In genomic region chr1:86394246-86394645, GRCm38 (mm10) we compare ENCODE assay signal across 41 mouse cellular contexts. TPM values are rescaled to one million over a fixed set of nuclear protein-coding genes. Genes with fewer than 3 reads are reported as not detected.
DNase-seq lines count a peak whose midpoint lies in the region; ATAC-seq and TF ChIP-seq lines count a peak whose summit lies in the region.
"Had no signal": no experiment of that assay in that cellular context is flagged by ENCODE, and none has a peak within 500 bp of the region (broad histone marks: within the 10 kb centered on the region; RNA-seq: fewer than 3 reads in every experiment).

No protein-coding gene starts in this region.

- no peak overlapping the region for H3K4me2 ChIP-seq in liver, embryonic 11.5 days
- no peak overlapping the region for H3K4me2 ChIP-seq in intestine, embryonic 15.5 days (replicated peaks)
- H3K4me2 ChIP-seq: heart, embryonic 11.5 days; hindbrain, embryonic 12.5 days; liver, embryonic 15.5 days; lung, embryonic 15.5 days; midbrain, embryonic 11.5 days; neural tube, embryonic 12.5 days had no signal

- no peak overlapping the region for H3K9ac ChIP-seq in liver, adult 2 months (ENCODE audit: low read depth, low read length)
- H3K9ac ChIP-seq in liver, embryonic 11.5 days (ENCODE audit: low read depth, low read length) = no peak overlapping the region
- no peak overlapping the region for H3K9ac ChIP-seq in intestine, embryonic 15.5 days
- H3K9ac ChIP-seq: hindbrain, embryonic 12.5 days; liver, embryonic 15.5 days; lung, embryonic 15.5 days; neural tube, embryonic 12.5 days had no signal

- H3K79me2 ChIP-seq in liver, adult 2 months (ENCODE audit: control insufficient read depth, insufficient read depth, low read length) = no peaks in the 10 kb centered on the region

- H3K4me1 ChIP-seq in liver, adult 2 months (ENCODE audit: control insufficient read depth, insufficient read depth, low read length) = no peaks in the 10 kb centered on the region
- H3K4me1 ChIP-seq in liver, embryonic 11.5 days (replicated peaks; ENCODE audit: control insufficient read depth, insufficient read depth, low read length) = no peaks in the 10 kb centered on the region
- H3K4me1 ChIP-seq in intestine, embryonic 15.5 days (replicated peaks) = peaks cover 2% of the 10 kb centered on the region; the same call in 1 of the 2 replicates
- H3K4me1 ChIP-seq: hindbrain, embryonic 12.5 days; lung, embryonic 15.5 days; neural tube, embryonic 12.5 days had no signal

- no peak overlapping the region for H3K27ac ChIP-seq in liver, adult 2 months (replicated peaks; ENCODE audit: insufficient read depth, low read depth, low read length)
- H3K27ac ChIP-seq in liver, embryonic 11.5 days (ENCODE audit: low read depth, low read length) = no peak overlapping the region
- H3K27ac ChIP-seq in intestine, embryonic 15.5 days = no peak overlapping the region
- H3K27ac ChIP-seq: gastrocnemius, adult 2 months; hindbrain, embryonic 12.5 days; hindbrain, postnatal 0 days; layer of hippocampus, adult 2 months; left cerebral cortex, adult 2 months; liver, embryonic 15.5 days; lung, embryonic 15.5 days; neural tube, embryonic 12.5 days had no signal

- no peak for ATAC-seq in liver, embryonic 11.5 days (replicated peaks; ENCODE audit: low FRiP score)
- ATAC-seq in intestine, embryonic 15.5 days = no peak
- ATAC-seq: forebrain, embryonic 16.5 days; hindbrain, postnatal 0 days; midbrain, embryonic 16.5 days had no signal

- no peak for TF ChIP-seq CTCF in liver, adult 2 months (IDR thresholded peaks at IDR 0.05; ENCODE audit: low read depth, low read length)

- H3K4me3 ChIP-seq in liver, adult 2 months (ENCODE audit: insufficient read depth, low read depth, low read length) = no peak overlapping the region
- no peak overlapping the region for H3K4me3 ChIP-seq in liver, embryonic 11.5 days (ENCODE audit: low read depth, low read length)
- H3K4me3 ChIP-seq in intestine, embryonic 15.5 days (replicated peaks) = no peak overlapping the region
- H3K4me3 ChIP-seq: erythroblast, embryonic 14.5 days; gastrocnemius, adult 2 months; hindbrain, embryonic 12.5 days; layer of hippocampus, adult 2 months; left cerebral cortex, adult 2 months; liver, embryonic 15.5 days; lung, embryonic 15.5 days; neural tube, embryonic 12.5 days had no signal

- H3K9me3 ChIP-seq in liver, embryonic 11.5 days (ENCODE audit: control insufficient read depth, low read length) = no peaks in the 10 kb centered on the region
- no peaks in the 10 kb centered on the region for H3K9me3 ChIP-seq in intestine, embryonic 15.5 days
- H3K9me3 ChIP-seq: hindbrain, embryonic 12.5 days; liver, embryonic 15.5 days; lung, embryonic 15.5 days; neural tube, embryonic 12.5 days had no signal

- whole genome bisulfite sequencing in liver, adult 2 months = 86% methylated on average over 3 of the region's 3 CpGs
- 75% methylated on average over 3 of the region's 3 CpGs for WGBS in liver, embryonic 11.5 days
- WGBS in intestine, embryonic 15.5 days = 85% methylated on average over 3 of the region's 3 CpGs

- H3K36me3 ChIP-seq in liver, adult 2 months (ENCODE audit: control insufficient read depth, insufficient read depth, low read length) = no peaks in the 10 kb centered on the region
- H3K36me3 ChIP-seq in liver, embryonic 11.5 days (ENCODE audit: control insufficient read depth, insufficient read depth, low read length) = no peaks in the 10 kb centered on the region
- H3K36me3 ChIP-seq in intestine, embryonic 15.5 days = no peaks in the 10 kb centered on the region
- H3K36me3 ChIP-seq: hindbrain, embryonic 12.5 days; liver, embryonic 15.5 days; lung, embryonic 15.5 days; neural tube, embryonic 12.5 days had no signal

- no peak for TF ChIP-seq POLR2A in liver, adult 2 months (IDR thresholded peaks at IDR 0.05; ENCODE audit: extremely low read depth, insufficient read depth, low read length)

- no peaks in the 10 kb centered on the region for H3K27me3 ChIP-seq in liver, adult 2 months (ENCODE audit: control insufficient read depth, insufficient read depth, low read length)
- no peaks in the 10 kb centered on the region for H3K27me3 ChIP-seq in liver, embryonic 11.5 days (replicated peaks; ENCODE audit: control insufficient read depth, insufficient read depth, low read length)
- H3K27me3 ChIP-seq in intestine, embryonic 15.5 days (replicated peaks) = no peaks in the 10 kb centered on the region
- H3K27me3 ChIP-seq: hindbrain, embryonic 12.5 days; lung, embryonic 15.5 days; neural tube, embryonic 12.5 days had no signal

- peak; percentile 30 for DNase-seq in liver, adult 2 months (ENCODE audit: extremely low read depth, low read depth, low spot score)
- no peak for DNase-seq in liver, embryonic 11.5 days (ENCODE audit: low spot score)
- DNase-seq in A20 (ENCODE audit: low read depth, low spot score) = peak; percentile 73
- peak; percentile 17 for DNase-seq in T-cell, adult 2 months (ENCODE audit: low spot score)
- DNase-seq in naive thymus-derived CD4-positive, alpha-beta T cell, adult 2 months (ENCODE audit: low read depth) = peak; percentile 64
- no peak for DNase-seq in spleen, adult 18-20 months
- DNase-seq: adrenal gland, postnatal 10 days; cerebellum, postnatal 14 days; gastrocnemius, adult 2 months; gastrocnemius, postnatal 36 days; heart, adult 18-20 months; heart, postnatal 36 days; kidney, adult 11 months; kidney, postnatal 36 days; left cerebral cortex, postnatal 4 days; right cerebral cortex, adult 18-20 months; thymus, adult 18-20 months had no signal

RNA-seq across cellular contexts. Expression of gene Nmur1, which starts 31.8 kb away (rescaled TPM):
- not detected in 2 replicates for total RNA-seq in liver, adult 2 months (2014; rRNA removed)
- polyA plus RNA-seq in liver, adult 2 months (2012; rRNA removed) = not detected in 2 replicates
- not detected in 2 replicates for polyA plus RNA-seq in liver, embryonic 11.5 days (2014; fragmentation: Nextera tagmentation; extraction: Ambion mirVana)
- polyA plus RNA-seq in intestine, embryonic 15.5 days (2015; fragmentation: Nextera tagmentation; extraction: Ambion mirVana) = 0.27 and 0.36 TPM in 2 replicates
- total RNA-seq: adrenal gland, postnatal 10 days; gastrocnemius, adult 2 months; gastrocnemius, postnatal 36 days; heart, adult 18-20 months; heart, postnatal 36 days; layer of hippocampus, adult 2 months; layer of hippocampus, postnatal 14 days; left cerebral cortex, adult 2 months; megakaryocyte, adult 5-6 weeks had no signal
- polyA plus RNA-seq: embryonic facial prominence, embryonic 14.5 days; erythroblast, embryonic 14.5 days; forebrain, embryonic 11.5 days; forebrain, embryonic 16.5 days; heart, embryonic 11.5 days; heart, embryonic 16.5 days; kidney, embryonic 14.5 days; limb, embryonic 14.5 days; liver, embryonic 15.5 days; midbrain, embryonic 11.5 days; stomach, embryonic 16.5 days had no signal

RNA-seq across cellular contexts. Expression of gene Tex44, which starts 31.9 kb away (rescaled TPM):
- total RNA-seq in liver, adult 2 months (2014; rRNA removed) = not detected in 2 replicates
- not detected in 2 replicates for polyA plus RNA-seq in liver, adult 2 months (2012; rRNA removed)
- polyA plus RNA-seq in liver, embryonic 11.5 days (2014; fragmentation: Nextera tagmentation; extraction: Ambion mirVana) = not detected in 2 replicates
- polyA plus RNA-seq in intestine, embryonic 15.5 days (2015; fragmentation: Nextera tagmentation; extraction: Ambion mirVana) = not detected in 2 replicates
- total RNA-seq: adrenal gland, postnatal 10 days; ES-E14; gastrocnemius, adult 2 months; gastrocnemius, postnatal 36 days; heart, adult 18-20 months; heart, postnatal 36 days; hindbrain, postnatal 0 days; layer of hippocampus, adult 2 months; layer of hippocampus, postnatal 14 days; left cerebral cortex, adult 2 months; left cerebral cortex, postnatal 4 days; megakaryocyte, adult 5-6 weeks had no signal
- polyA plus RNA-seq: cortical plate, adult 2 months; embryonic facial prominence, embryonic 14.5 days; erythroblast, embryonic 14.5 days; forebrain, embryonic 11.5 days; forebrain, embryonic 16.5 days; heart, embryonic 11.5 days; heart, embryonic 16.5 days; hindbrain, embryonic 12.5 days; hindbrain, postnatal 0 days; kidney, embryonic 14.5 days; limb, embryonic 14.5 days; liver, embryonic 15.5 days; lung, embryonic 15.5 days; midbrain, embryonic 11.5 days; midbrain, embryonic 16.5 days; neural tube, embryonic 12.5 days; stomach, embryonic 16.5 days; urinary bladder, adult 2 months had no signal

RNA-seq across cellular contexts. Expression of gene Ncl, which starts 35.0 kb away (rescaled TPM):
- 19.7 and 24.3 TPM in 2 replicates for total RNA-seq in liver, adult 2 months (2014; rRNA removed)
- polyA plus RNA-seq in liver, adult 2 months (2012; rRNA removed) = 4.1 and 4.6 TPM in 2 replicates
- polyA plus RNA-seq in liver, embryonic 11.5 days (2014; fragmentation: Nextera tagmentation; extraction: Ambion mirVana) = 828 and 901 TPM in 2 replicates
- polyA plus RNA-seq in intestine, embryonic 15.5 days (2015; fragmentation: Nextera tagmentation; extraction: Ambion mirVana) = 424 and 451 TPM in 2 replicates

Comparison
In these comparisons a context has a peak if more than half of its experiments do, and no peak if none do; other contexts are left out.
1. DNase-seq: peak in liver, adult 2 months (single experiment), A20 (single experiment), T-cell, adult 2 months (single experiment) and naive thymus-derived CD4-positive, alpha-beta T cell, adult 2 months (single experiment); none in liver, embryonic 11.5 days (single experiment) and spleen, adult 18-20 months (0 of 2).
2. RNA of gene Ncl, which starts 35.0 kb away (polyA plus RNA-seq): 828 to 901 TPM in liver, embryonic 11.5 days and 424 to 451 TPM in intestine, embryonic 15.5 days; 4.1 to 4.6 TPM in liver, adult 2 months; every median in the first group is over 10 times any median in the second.